Mouse (Mus musculus): ENCODE data around the gene Zfp235.

Gene Zfp235

GRCm38 (mm10) chr7:24133996-24134828, at the start of gene Zfp235:
Gene Zfp235 (plus strand): TSS chr7:24134169.
- peak; percentile 69 for DNase-seq (ENCODE audit: low spot score)

GRCm38 (mm10) chr7:24086871-24087270, 47.1 kb upstream of the Zfp235 start:
- DNase-seq (ENCODE audit: low spot score) = no peak

GRCm38 (mm10) chr7:24087485-24088125, 46.4 kb upstream of the Zfp235 start:
- no peak for DNase-seq (ENCODE audit: low spot score)

GRCm38 (mm10) chr7:24104403-24104802, 29.6 kb upstream of the Zfp235 start:
- no peak for DNase-seq (ENCODE audit: low spot score)

- no peak for DNase-seq (ENCODE audit: low spot score)
Measured at GRCm38 (mm10) chr7:24105144-24105703, 28.7 kb upstream of the Zfp235 start.

GRCm38 (mm10) chr7:24110839-24111238, 23.1 kb upstream of the Zfp235 start:
- no peak for DNase-seq (ENCODE audit: low spot score)

- no peak for DNase-seq (ENCODE audit: low spot score)
Measured at GRCm38 (mm10) chr7:24111772-24112155, 22.2 kb upstream of the Zfp235 start.

- peak; percentile 56 for DNase-seq (ENCODE audit: low spot score)
Measured at GRCm38 (mm10) chr7:24112156-24112856, 21.7 kb upstream of the Zfp235 start, which contains the start of gene Zfp112. Gene Zfp112 (plus strand): TSS chr7:24112314.

GRCm38 (mm10) chr7:24113001-24113400, 21.0 kb upstream of the Zfp235 start:
- peak; percentile 48 for DNase-seq (ENCODE audit: low spot score)

GRCm38 (mm10) chr7:24116655-24117054, 17.3 kb upstream of the Zfp235 start:
- DNase-seq (ENCODE audit: low spot score) = no peak

GRCm38 (mm10) chr7:24133425-24133995, 459 bp upstream of the Zfp235 start:
- DNase-seq (ENCODE audit: low spot score) = no peak

- no peak for DNase-seq (ENCODE audit: low spot score)
Measured at GRCm38 (mm10) chr7:24142566-24142965, 8.6 kb downstream of the Zfp235 start.

GRCm38 (mm10) chr7:24153272-24153671, 19.3 kb downstream of the Zfp235 start:
- no peak for DNase-seq (ENCODE audit: low spot score)

GRCm38 (mm10) chr7:24172191-24172590, 38.2 kb downstream of the Zfp235 start:
- no peak for DNase-seq (ENCODE audit: low spot score)

GRCm38 (mm10) chr7:24174618-24175336, 40.8 kb downstream of the Zfp235 start, which contains the start of gene Zfp114:
Gene Zfp114 (plus strand): TSS chr7:24175060.
- peak; percentile 46 for DNase-seq (ENCODE audit: low spot score)

- DNase-seq (ENCODE audit: low spot score) = no peak
Measured at GRCm38 (mm10) chr7:24175337-24175711, 41.4 kb downstream of the Zfp235 start.

- DNase-seq (ENCODE audit: low spot score) = no peak
Measured at GRCm38 (mm10) chr7:24187611-24188010, 53.6 kb downstream of the Zfp235 start.

- no peak for DNase-seq (ENCODE audit: low spot score)
Measured at GRCm38 (mm10) chr7:24188901-24189570, 55.1 kb downstream of the Zfp235 start.

- no peak for DNase-seq (ENCODE audit: low spot score)
Measured at GRCm38 (mm10) chr7:24189571-24189944, 55.6 kb downstream of the Zfp235 start.

GRCm38 (mm10) chr7:24191361-24191760, 57.4 kb downstream of the Zfp235 start:
- no peak for DNase-seq (ENCODE audit: low spot score)
